Mouse (Mus musculus) right cerebral cortex, postnatal 14 days (tissue): ENCODE measurements around the gene Elavl2.
"Not testable (repeated sequence)": the region's sequence is repeated elsewhere in the genome, so short reads cannot be mapped to it uniquely, and the experiment has no call there.

ENCODE experiments used
- DNase-seq: peaks from one replicate; pipeline ENCODE4 v3.0.0; 2022

The Elavl2 gene

GRCm38 (mm10) chr4:91310801-91311200 is 89.8 kb downstream of the Elavl2 start:
- no peak for DNase-seq

- no peak for DNase-seq
Measured at GRCm38 (mm10) chr4:91297706-91298105, 102.9 kb downstream of the Elavl2 start.

GRCm38 (mm10) chr4:91295317-91295716 is 105.3 kb downstream of the Elavl2 start:
- no peak for DNase-seq

- DNase-seq = no peak
Measured at GRCm38 (mm10) chr4:91291526-91291925, 109.1 kb downstream of the Elavl2 start.

- DNase-seq = no peak
Measured at GRCm38 (mm10) chr4:91290373-91290772, 110.2 kb downstream of the Elavl2 start.

GRCm38 (mm10) chr4:91289151-91289550 is 111.4 kb downstream of the Elavl2 start:
- DNase-seq = no peak

- DNase-seq = no peak
Measured at GRCm38 (mm10) chr4:91268390-91268789, 132.2 kb downstream of the Elavl2 start.

- no peak for DNase-seq
Measured at GRCm38 (mm10) chr4:91263733-91264440, 136.7 kb downstream of the Elavl2 start.

GRCm38 (mm10) chr4:91262839-91263238 is 137.7 kb downstream of the Elavl2 start:
- no peak for DNase-seq

- no peak for DNase-seq
Measured at GRCm38 (mm10) chr4:91260622-91261021, 140.0 kb downstream of the Elavl2 start.

- no peak for DNase-seq
Measured at GRCm38 (mm10) chr4:91248650-91249049, 151.9 kb downstream of the Elavl2 start.

GRCm38 (mm10) chr4:91245136-91245535 is 155.4 kb downstream of the Elavl2 start:
- not testable (repeated sequence) for DNase-seq

- no peak for DNase-seq
Measured at GRCm38 (mm10) chr4:91244554-91244953, 156.0 kb downstream of the Elavl2 start.

GRCm38 (mm10) chr4:91243896-91244295 is 156.7 kb downstream of the Elavl2 start:
- no peak for DNase-seq

- no peak for DNase-seq
Measured at GRCm38 (mm10) chr4:91238739-91239485, 161.7 kb downstream of the Elavl2 start.

- no peak for DNase-seq
Measured at GRCm38 (mm10) chr4:91236976-91237375, 163.6 kb downstream of the Elavl2 start.

- DNase-seq = no peak
Measured at GRCm38 (mm10) chr4:91234941-91235340, 165.6 kb downstream of the Elavl2 start.

GRCm38 (mm10) chr4:91233599-91233998 is 167.0 kb downstream of the Elavl2 start:
- no peak for DNase-seq

- no peak for DNase-seq
Measured at GRCm38 (mm10) chr4:91230439-91230863, 170.1 kb downstream of the Elavl2 start.

- no peak for DNase-seq
Measured at GRCm38 (mm10) chr4:91228341-91228740, 172.2 kb downstream of the Elavl2 start.

GRCm38 (mm10) chr4:91223811-91224210 is 176.8 kb downstream of the Elavl2 start:
- DNase-seq = no peak

GRCm38 (mm10) chr4:91219322-91219721 is 181.3 kb downstream of the Elavl2 start:
- no peak for DNase-seq

GRCm38 (mm10) chr4:91213917-91214316 is 186.7 kb downstream of the Elavl2 start:
- no peak for DNase-seq
